Mouse (Mus musculus): Measurements from ENCODE around the gene Ssbp2. TPM values are rescaled to one million over a fixed set of nuclear protein-coding genes. Genes with fewer than 3 reads are reported as not detected.

Gene Ssbp2
- polyA plus RNA-seq, 1 experiment from 2014 or later: 112 TPM

GRCm38 (mm10) chr13:91529821-91530220 lies 69.7 kb downstream of the Ssbp2 start:
- Histone ChIP-seq H3K4me3 (ENCODE audit: control insufficient read depth in 1 of 2, insufficient read depth in 1 of 2, low read depth in 1 of 2, low read length in 2 of 2) (no peak overlapping the region), H3K9me3 (ENCODE audit: control insufficient read depth, low read length) (peaks cover 5% of the 10 kb centered on the region; the same call in 1 of the 2 replicates), H3K4me1 (ENCODE audit: control insufficient read depth in 2 of 2, insufficient read depth in 2 of 2, low read length in 2 of 2) (no peaks in the 10 kb centered on the region), H3K27ac (replicated peaks in 1 of 2; ENCODE audit: control insufficient read depth in 1 of 2, insufficient read depth in 1 of 2, low read depth in 2 of 2, low read length in 2 of 2) (no peak overlapping the region), H3K9ac (ENCODE audit: low read length) (no peak overlapping the region), H3K36me3 (ENCODE audit: control insufficient read depth, insufficient read depth, low read length) (peaks cover 5% of the 10 kb centered on the region), H3K27me3 (ENCODE audit: control insufficient read depth, insufficient read depth, low read length) (no peaks in the 10 kb centered on the region), H3K4me2 (ENCODE audit: low read length) (no peak overlapping the region)
- WGBS: 92% methylated on average over 3 of the region's 3 CpGs
- ATAC-seq (ENCODE audit: insufficient number of reproducible peaks, insufficient read depth, low FRiP score, low read depth): no peak

- Histone ChIP-seq H3K4me1 (ENCODE audit: control insufficient read depth in 2 of 2, insufficient read depth in 2 of 2, low read length in 2 of 2) (peaks cover 0 to 9% of the 10 kb centered on the region in 2 experiments; a peak in 2 of 4 replicates), H3K9ac (ENCODE audit: low read length) (no peak overlapping the region), H3K4me3 (ENCODE audit: control insufficient read depth in 1 of 2, insufficient read depth in 1 of 2, low read depth in 1 of 2, low read length in 2 of 2) (no peak overlapping the region), H3K9me3 (ENCODE audit: control insufficient read depth, low read length) (peaks cover 5% of the 10 kb centered on the region; the same call in 1 of the 2 replicates), H3K4me2 (ENCODE audit: low read length) (no peak overlapping the region), H3K27ac (replicated peaks in 1 of 2; ENCODE audit: control insufficient read depth in 1 of 2, insufficient read depth in 1 of 2, low read depth in 2 of 2, low read length in 2 of 2) (no peak overlapping the region), H3K27me3 (ENCODE audit: control insufficient read depth, insufficient read depth, low read length) (no peaks in the 10 kb centered on the region), H3K36me3 (ENCODE audit: control insufficient read depth, insufficient read depth, low read length) (peaks cover 5% of the 10 kb centered on the region)
- no peak for ATAC-seq (ENCODE audit: insufficient number of reproducible peaks, insufficient read depth, low FRiP score, low read depth)
- 43% methylated on average over 3 of the region's 3 CpGs for WGBS
These were observed 76.6 kb downstream of the Ssbp2 start for GRCm38 (mm10) chr13:91536711-91537110.

GRCm38 (mm10) chr13:91540145-91541068 lies 80.3 kb downstream of the Ssbp2 start:
- WGBS: 91% methylated on average over 2 of the region's 2 CpGs
- H3K4me3 ChIP-seq (ENCODE audit: control insufficient read depth in 1 of 2, insufficient read depth in 1 of 2, low read depth in 1 of 2, low read length in 2 of 2): no peak overlapping the region
- no peaks in the 10 kb centered on the region for H3K36me3 ChIP-seq (ENCODE audit: control insufficient read depth, insufficient read depth, low read length)
- H3K27ac ChIP-seq (replicated peaks in 1 of 2; ENCODE audit: control insufficient read depth in 1 of 2, insufficient read depth in 1 of 2, low read depth in 2 of 2, low read length in 2 of 2): no peak overlapping the region
- no peak overlapping the region for H3K4me2 ChIP-seq (ENCODE audit: low read length)
- no peak for ATAC-seq (ENCODE audit: insufficient number of reproducible peaks, insufficient read depth, low FRiP score, low read depth)
- H3K4me1 ChIP-seq (ENCODE audit: control insufficient read depth in 2 of 2, insufficient read depth in 2 of 2, low read length in 2 of 2): peaks cover 0 to 9% of the 10 kb centered on the region in 2 experiments; a peak in 2 of 4 replicates
- no peaks in the 10 kb centered on the region for H3K27me3 ChIP-seq (ENCODE audit: control insufficient read depth, insufficient read depth, low read length)
- H3K9me3 ChIP-seq (ENCODE audit: control insufficient read depth, low read length): no peaks in the 10 kb centered on the region
- H3K9ac ChIP-seq (ENCODE audit: low read length): no peak overlapping the region

- Histone ChIP-seq H3K27me3 (ENCODE audit: control insufficient read depth, insufficient read depth, low read length) (no peaks in the 10 kb centered on the region), H3K27ac (replicated peaks in 1 of 2; ENCODE audit: control insufficient read depth in 1 of 2, insufficient read depth in 1 of 2, low read depth in 2 of 2, low read length in 2 of 2) (no peak overlapping the region), H3K4me3 (ENCODE audit: control insufficient read depth in 1 of 2, insufficient read depth in 1 of 2, low read depth in 1 of 2, low read length in 2 of 2) (no peak overlapping the region), H3K36me3 (ENCODE audit: control insufficient read depth, insufficient read depth, low read length) (no peaks in the 10 kb centered on the region), H3K9ac (ENCODE audit: low read length) (no peak overlapping the region), H3K4me1 (ENCODE audit: control insufficient read depth in 2 of 2, insufficient read depth in 2 of 2, low read length in 2 of 2) (peaks cover 0 to 9% of the 10 kb centered on the region in 2 experiments; a peak in 2 of 4 replicates), H3K4me2 (ENCODE audit: low read length) (no peak overlapping the region), H3K9me3 (ENCODE audit: control insufficient read depth, low read length) (no peaks in the 10 kb centered on the region)
- no peak for ATAC-seq (ENCODE audit: insufficient number of reproducible peaks, insufficient read depth, low FRiP score, low read depth)
- 93% methylated on average over 6 of the region's 6 CpGs for WGBS
These were observed 81.0 kb downstream of the Ssbp2 start for GRCm38 (mm10) chr13:91541069-91541429.

GRCm38 (mm10) chr13:91543555-91543954 lies 83.5 kb downstream of the Ssbp2 start:
- Histone ChIP-seq H3K9ac (ENCODE audit: low read length) (no peak overlapping the region), H3K27ac (replicated peaks in 1 of 2; ENCODE audit: control insufficient read depth in 1 of 2, insufficient read depth in 1 of 2, low read depth in 2 of 2, low read length in 2 of 2) (no peak overlapping the region), H3K4me2 (ENCODE audit: low read length) (no peak overlapping the region), H3K9me3 (ENCODE audit: control insufficient read depth, low read length) (no peaks in the 10 kb centered on the region), H3K4me3 (ENCODE audit: control insufficient read depth in 1 of 2, insufficient read depth in 1 of 2, low read depth in 1 of 2, low read length in 2 of 2) (no peak overlapping the region), H3K4me1 (ENCODE audit: control insufficient read depth in 2 of 2, insufficient read depth in 2 of 2, low read length in 2 of 2) (peaks cover 0 to 5% of the 10 kb centered on the region in 2 experiments; a peak in 1 of 4 replicates), H3K27me3 (ENCODE audit: control insufficient read depth, insufficient read depth, low read length) (no peaks in the 10 kb centered on the region), H3K36me3 (ENCODE audit: control insufficient read depth, insufficient read depth, low read length) (no peaks in the 10 kb centered on the region)
- no peak for ATAC-seq (ENCODE audit: insufficient number of reproducible peaks, insufficient read depth, low FRiP score, low read depth)
- WGBS: 79% methylated on average over 5 of the region's 5 CpGs

GRCm38 (mm10) chr13:91564047-91564446 lies 104.0 kb downstream of the Ssbp2 start:
- H3K4me1 ChIP-seq (ENCODE audit: control insufficient read depth in 2 of 2, insufficient read depth in 2 of 2, low read length in 2 of 2): peaks cover 4 to 8% of the 10 kb centered on the region in 2 experiments
- H3K27ac ChIP-seq (replicated peaks in 1 of 2; ENCODE audit: control insufficient read depth in 1 of 2, insufficient read depth in 1 of 2, low read depth in 2 of 2, low read length in 2 of 2): no peak overlapping the region
- no peaks in the 10 kb centered on the region for H3K9me3 ChIP-seq (ENCODE audit: control insufficient read depth, low read length)
- no peak overlapping the region for H3K4me2 ChIP-seq (ENCODE audit: low read length)
- no peaks in the 10 kb centered on the region for H3K27me3 ChIP-seq (ENCODE audit: control insufficient read depth, insufficient read depth, low read length)
- H3K4me3 ChIP-seq (ENCODE audit: control insufficient read depth in 1 of 2, insufficient read depth in 1 of 2, low read depth in 1 of 2, low read length in 2 of 2): no peak overlapping the region
- H3K9ac ChIP-seq (ENCODE audit: low read length): no peak overlapping the region
- 37% methylated on average over 6 of the region's 6 CpGs for WGBS
- no peak for ATAC-seq (ENCODE audit: insufficient number of reproducible peaks, insufficient read depth, low FRiP score, low read depth)
- no peaks in the 10 kb centered on the region for H3K36me3 ChIP-seq (ENCODE audit: control insufficient read depth, insufficient read depth, low read length)

GRCm38 (mm10) chr13:91564755-91565154 lies 104.7 kb downstream of the Ssbp2 start:
- no peaks in the 10 kb centered on the region for H3K36me3 ChIP-seq (ENCODE audit: control insufficient read depth, insufficient read depth, low read length)
- H3K4me2 ChIP-seq (ENCODE audit: low read length): no peak overlapping the region
- ATAC-seq (ENCODE audit: insufficient number of reproducible peaks, insufficient read depth, low FRiP score, low read depth): no peak
- H3K4me3 ChIP-seq (ENCODE audit: control insufficient read depth in 1 of 2, insufficient read depth in 1 of 2, low read depth in 1 of 2, low read length in 2 of 2): no peak overlapping the region
- peaks cover 4 to 8% of the 10 kb centered on the region in 2 experiments for H3K4me1 ChIP-seq (ENCODE audit: control insufficient read depth in 2 of 2, insufficient read depth in 2 of 2, low read length in 2 of 2)
- 78% methylated on average over 6 of the region's 6 CpGs for WGBS
- H3K9ac ChIP-seq (ENCODE audit: low read length): no peak overlapping the region
- no peaks in the 10 kb centered on the region for H3K27me3 ChIP-seq (ENCODE audit: control insufficient read depth, insufficient read depth, low read length)
- H3K9me3 ChIP-seq (ENCODE audit: control insufficient read depth, low read length): no peaks in the 10 kb centered on the region
- no peak overlapping the region for H3K27ac ChIP-seq (replicated peaks in 1 of 2; ENCODE audit: control insufficient read depth in 1 of 2, insufficient read depth in 1 of 2, low read depth in 2 of 2, low read length in 2 of 2)

All from heart, embryonic 14.5 days (tissue).